Mouse (Mus musculus) liver, embryonic 11.5 days (tissue): Measurements from ENCODE around the gene Tnks2. TPM values are rescaled to one million over a fixed set of nuclear protein-coding genes. Genes with fewer than 3 reads are reported as not detected.
A peak's percentile ranks its signal among the peaks of the same experiment; 100 is the strongest.

ENCODE experiments used
- ATAC-seq: fragments of 200-750 bp; cut with Nextera tagmentation; replicated peaks from 2 replicates; pipeline ENCODE4 v1.8.0; 2017; ENCODE audit warnings: moderate number of reproducible peaks, mild to moderate bottlenecking, moderate TSS enrichment, moderate library complexity; ENCODE audit not compliant: low FRiP score
- DNase-seq: peaks from one replicate; pipeline ENCODE4 v3.0.0-alpha.2; 2017; ENCODE audit warnings: low spot score
- H3K27ac ChIP-seq: fragments of 300-500 bp; sonication (generic); 2 replicates; pipeline ENCODE4 v1.5.1; 2014; ENCODE audit warnings: mild to moderate bottlenecking, low read depth, low read length, control low read depth
- H3K27me3 ChIP-seq: fragments of 300-500 bp; sonication (generic); replicated peaks from 2 replicates; pipeline ENCODE4 v1.6.1; 2014; ENCODE audit warnings: low read length, mixed read lengths; ENCODE audit not compliant: control insufficient read depth, insufficient read depth
- H3K36me3 ChIP-seq: fragments of 300-500 bp; sonication (generic); 2 replicates; pipeline ENCODE4 v1.6.1; 2014; ENCODE audit warnings: mild to moderate bottlenecking, low read length, moderate library complexity, mixed read lengths; ENCODE audit not compliant: control insufficient read depth, insufficient read depth
- H3K4me1 ChIP-seq: fragments of 300-500 bp; sonication (generic); replicated peaks from 2 replicates; pipeline ENCODE4 v1.6.1; 2014; ENCODE audit warnings: low read length, mixed read lengths; ENCODE audit not compliant: control insufficient read depth, insufficient read depth
- H3K4me2 ChIP-seq: fragments of 300-500 bp; sonication (generic); 2 replicates; pipeline ENCODE4 v1.6.1; 2014; ENCODE audit warnings: mild to moderate bottlenecking, control low read depth, moderate library complexity
- H3K4me3 ChIP-seq: fragments of 300-500 bp; sonication (generic); 2 replicates; pipeline ENCODE4 v1.5.1; 2014; ENCODE audit warnings: low read depth, low read length, control low read depth
- H3K9ac ChIP-seq: fragments of 300-500 bp; sonication (generic); 2 replicates; pipeline ENCODE4 v1.6.1; 2014; ENCODE audit warnings: low read depth, low read length, control low read depth
- H3K9me3 ChIP-seq: fragments of 300-500 bp; sonication (generic); 2 replicates; pipeline ENCODE4 v1.6.1; 2016; ENCODE audit warnings: low read length, inconsistent platforms, mixed read lengths; ENCODE audit not compliant: control insufficient read depth
- WGBS: fragments of 180-500 bp; shearing (Covaris S2); extraction: QIAGEN DNeasy Blood & Tissue Kit; methylation state at CpG from one replicate; pipeline ENCODE4 v1.1.7; 2014; 5-methylcytosine and 5-hydroxymethylcytosine counted together
- polyA plus RNA-seq: library from polyadenylated mRNA; unstranded; fragments of >200 nt; fragmentation: Nextera tagmentation; extraction: Ambion mirVana; gene quantifications from 2 replicates; pipeline ENCODE4 v1.2.1, GENCODE M21; 2014

The Tnks2 gene
- polyA plus RNA-seq, result 53.5 and 53.9 TPM in 2 replicates

DNA sequence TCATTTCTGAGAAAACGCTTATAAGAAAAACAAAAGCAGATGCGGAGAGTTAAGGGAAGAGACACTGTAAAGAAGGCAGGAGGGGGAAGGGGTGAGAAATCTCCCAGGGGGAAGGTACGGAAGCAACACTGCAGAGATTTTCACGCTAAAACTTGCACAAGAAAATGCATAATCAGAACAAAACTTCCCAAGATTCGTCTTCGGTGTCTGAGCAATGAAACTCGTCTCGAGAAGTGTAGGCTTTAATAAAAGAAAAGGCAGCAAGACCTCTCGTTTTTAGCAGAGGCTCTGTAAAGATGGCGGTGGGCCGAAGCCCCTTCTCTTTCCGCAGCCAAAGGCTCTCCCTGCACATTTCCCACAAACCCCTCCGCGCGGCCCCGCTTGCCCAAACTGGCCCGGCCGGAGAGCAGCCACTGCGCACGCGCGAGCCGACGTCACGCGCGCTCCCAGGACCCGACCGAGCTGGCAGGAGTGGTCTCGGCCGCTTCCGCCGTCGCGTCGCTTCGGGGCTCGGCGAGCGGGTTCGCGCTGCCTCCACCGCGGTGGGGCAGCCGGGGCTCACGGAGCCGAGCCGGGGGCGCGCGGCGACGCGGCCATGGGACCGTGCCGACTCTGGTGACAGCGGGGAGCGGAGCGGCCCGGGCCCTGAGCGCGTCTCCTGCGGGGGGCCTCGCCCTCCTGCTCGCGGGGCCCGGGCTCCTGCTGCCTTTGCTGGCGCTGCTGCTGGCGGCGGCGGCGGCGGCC lies at the start of gene Tnks2:
Gene Tnks2, plus strand, starts transcription at position 445 of the 744 bp plus-strand sequence.
- Histone ChIP-seq H3K27me3 (no peaks in the 10 kb centered on the region), H3K4me3 (peak within 1 kb of the TSS; percentile 99), H3K36me3 (peaks cover 5% of the 10 kb centered on the region; the same call in 1 of the 2 replicates), H3K4me1 (peaks cover 10% of the 10 kb centered on the region), H3K9ac (peak within 1 kb of the TSS; percentile 98), H3K4me2 (peak within 1 kb of the TSS; percentile 59), H3K9me3 (no peaks in the 10 kb centered on the region), H3K27ac (peak within 1 kb of the TSS; percentile 96)
- ATAC-seq (peak; percentile 93), DNase-seq (peak; percentile 99)
- WGBS, result under 1% methylated on average over 68 of the region's 73 CpGs

- Histone ChIP-seq H3K9ac (no peak overlapping the region), H3K36me3 (no peaks in the 10 kb centered on the region), H3K4me2 (no peak overlapping the region), H3K27ac (no peak overlapping the region), H3K27me3 (no peaks in the 10 kb centered on the region), H3K9me3 (no peaks in the 10 kb centered on the region), H3K4me3 (no peak overlapping the region), H3K4me1 (no peaks in the 10 kb centered on the region)
- WGBS, result 79% methylated on average over 17 of the region's 17 CpGs
- DNase-seq (no peak), ATAC-seq (no peak)
Observed at GRCm38 (mm10) chr19:36789873-36790733, 43.9 kb upstream of the Tnks2 start.

- Histone ChIP-seq H3K9ac (no peak overlapping the region), H3K27ac (no peak overlapping the region), H3K36me3 (no peaks in the 10 kb centered on the region), H3K4me2 (no peak overlapping the region), H3K4me1 (no peaks in the 10 kb centered on the region; the same call in 1 of the 2 replicates), H3K27me3 (no peaks in the 10 kb centered on the region), H3K9me3 (no peaks in the 10 kb centered on the region), H3K4me3 (no peak overlapping the region)
- 74% methylated on average over 8 of the region's 8 CpGs for WGBS
- DNase-seq (no peak), ATAC-seq (no peak)
Observed at GRCm38 (mm10) chr19:36792589-36792988, 41.4 kb upstream of the Tnks2 start.

DNA sequence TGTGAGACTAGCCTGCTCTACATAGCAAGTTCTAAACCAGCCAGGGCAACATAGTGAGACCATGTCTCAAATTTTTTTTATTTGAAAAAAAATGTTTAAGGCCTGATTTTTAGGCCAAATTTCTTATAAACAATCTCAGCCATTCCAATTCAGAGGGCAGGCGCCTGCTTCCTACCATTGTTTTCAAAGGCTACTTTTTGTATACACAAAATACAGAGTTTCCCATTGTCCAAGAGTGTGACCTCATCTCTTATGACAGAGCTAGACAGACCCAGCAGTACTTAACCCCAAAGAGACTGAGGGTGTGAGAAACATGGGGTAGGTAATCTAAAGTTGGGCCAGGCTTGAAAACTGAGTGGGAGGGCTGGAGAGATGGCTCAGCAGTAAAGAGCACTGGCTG lies 40.6 kb upstream of the Tnks2 start:
- no peak overlapping the region for H3K27ac ChIP-seq
- H3K9me3 ChIP-seq, result no peaks in the 10 kb centered on the region
- H3K4me2 ChIP-seq, result no peak overlapping the region
- H3K27me3 ChIP-seq, result no peaks in the 10 kb centered on the region
- H3K36me3 ChIP-seq, result no peaks in the 10 kb centered on the region
- DNase-seq (no peak), ATAC-seq (no peak)
- H3K4me3 ChIP-seq, result no peak overlapping the region
- H3K9ac ChIP-seq, result no peak overlapping the region
- H3K4me1 ChIP-seq, result no peaks in the 10 kb centered on the region; the same call in 1 of the 2 replicates
- WGBS, result 70% methylated on average over 1 of the region's 1 CpGs

- Histone ChIP-seq H3K9me3 (no peaks in the 10 kb centered on the region), H3K36me3 (no peaks in the 10 kb centered on the region), H3K27ac (no peak overlapping the region), H3K27me3 (no peaks in the 10 kb centered on the region), H3K4me1 (no peaks in the 10 kb centered on the region; the same call in 1 of the 2 replicates), H3K4me3 (no peak overlapping the region), H3K9ac (no peak overlapping the region), H3K4me2 (no peak overlapping the region)
- DNase-seq (no peak), ATAC-seq (no peak)
- 81% methylated on average over 4 of the region's 4 CpGs for WGBS
Observed at GRCm38 (mm10) chr19:36794008-36794407, 40.0 kb upstream of the Tnks2 start.

DNA sequence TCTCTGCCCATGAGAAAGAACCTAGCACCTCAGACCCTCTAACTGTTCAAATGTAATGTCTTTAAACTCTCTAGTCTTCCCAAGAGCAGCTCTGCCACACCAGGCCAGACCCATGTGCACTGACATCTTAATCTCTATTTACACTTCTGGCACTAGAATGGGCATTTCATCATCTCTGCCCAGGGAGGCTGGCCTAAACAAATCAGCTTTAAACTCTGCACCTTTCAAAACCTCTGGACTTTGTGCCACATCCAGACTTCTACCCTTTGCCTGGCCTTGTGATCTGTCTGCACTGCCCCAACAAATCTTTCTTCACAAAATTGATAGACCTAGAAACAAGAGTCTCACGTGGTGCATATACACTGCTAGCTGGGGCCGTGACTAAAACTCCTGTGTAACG lies 38.8 kb upstream of the Tnks2 start:
- Histone ChIP-seq H3K36me3 (no peaks in the 10 kb centered on the region), H3K9me3 (no peaks in the 10 kb centered on the region), H3K9ac (no peak overlapping the region), H3K27ac (peak overlapping the region; percentile 23; the same call in 1 of the 2 replicates), H3K4me3 (no peak overlapping the region), H3K4me2 (peak overlapping the region; percentile 18; the same call in 1 of the 2 replicates), H3K4me1 (no peaks in the 10 kb centered on the region; the same call in 1 of the 2 replicates), H3K27me3 (no peaks in the 10 kb centered on the region)
- DNase-seq, result no peak
- ATAC-seq, result peak; percentile 31; the same call in 1 of the 2 replicates
- 47% methylated on average over 3 of the region's 3 CpGs for WGBS

GRCm38 (mm10) chr19:36796931-36797330 lies 37.1 kb upstream of the Tnks2 start:
- whole genome bisulfite sequencing, result 66% methylated on average over 9 of the region's 9 CpGs
- DNase-seq, result no peak
- ATAC-seq, result no peak
- Histone ChIP-seq H3K4me3 (no peak overlapping the region), H3K27ac (no peak overlapping the region), H3K4me2 (no peak overlapping the region), H3K9me3 (no peaks in the 10 kb centered on the region), H3K9ac (no peak overlapping the region), H3K36me3 (no peaks in the 10 kb centered on the region), H3K4me1 (no peaks in the 10 kb centered on the region; the same call in 1 of the 2 replicates), H3K27me3 (no peaks in the 10 kb centered on the region)

GRCm38 (mm10) chr19:36800288-36800687 lies 33.7 kb upstream of the Tnks2 start:
- Histone ChIP-seq H3K4me3 (no peak overlapping the region), H3K9ac (no peak overlapping the region), H3K27ac (0 out of 2 replicates have a peak overlapping the region, but pooled peaks have one; percentile 13), H3K36me3 (no peaks in the 10 kb centered on the region), H3K4me2 (no peak overlapping the region), H3K9me3 (no peaks in the 10 kb centered on the region), H3K27me3 (no peaks in the 10 kb centered on the region), H3K4me1 (no peaks in the 10 kb centered on the region; the same call in 1 of the 2 replicates)
- WGBS, result 69% methylated on average over 7 of the region's 7 CpGs
- ATAC-seq (no peak), DNase-seq (no peak)
